Mouse (Mus musculus): ENCODE data around the gene Aldh3a1.

Gene Aldh3a1

DNA sequence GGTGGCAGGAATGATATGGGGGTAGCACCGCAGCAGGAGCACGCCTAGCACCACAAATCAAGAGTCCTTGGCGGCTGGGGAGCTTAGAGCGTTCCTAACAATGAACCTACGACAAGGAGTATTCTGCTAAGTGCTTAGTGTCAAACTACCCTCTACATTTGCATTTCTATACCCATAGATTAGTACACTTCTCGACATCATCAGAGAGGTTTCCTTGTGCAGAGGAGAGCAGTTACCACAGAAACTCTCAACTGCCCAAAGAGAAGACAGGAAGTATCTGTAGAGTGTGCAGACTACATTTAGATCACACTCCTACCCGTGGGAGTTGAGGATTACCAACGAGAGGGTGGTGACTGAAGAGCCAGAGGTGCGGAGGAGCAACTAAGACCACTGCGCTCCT lies 44.4 kb downstream of the Aldh3a1 start:
- no peak for DNase-seq

- no peak for DNase-seq
Observed at GRCm38 (mm10) chr11:61252807-61253206, 45.5 kb downstream of the Aldh3a1 start.

DNA sequence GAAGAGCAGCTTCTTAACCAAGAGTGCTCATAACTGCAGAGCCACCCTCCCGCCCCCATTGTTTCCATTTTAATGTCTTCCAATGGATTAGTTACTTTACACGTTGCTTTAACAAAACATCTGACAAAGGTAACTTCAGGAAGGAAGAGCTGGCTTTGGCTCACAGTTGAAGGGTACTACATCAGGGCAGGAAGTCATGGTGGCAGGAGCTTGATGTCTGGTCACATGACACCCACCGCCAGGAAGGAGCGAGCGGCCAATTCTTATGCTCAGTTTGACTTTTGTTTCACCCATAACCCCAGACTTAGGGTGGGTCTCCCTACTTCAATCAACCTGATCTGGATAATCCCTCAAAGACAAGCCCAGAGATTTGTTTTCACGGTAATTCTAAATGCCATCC lies 51.8 kb downstream of the Aldh3a1 start:
- DNase-seq = no peak

DNA sequence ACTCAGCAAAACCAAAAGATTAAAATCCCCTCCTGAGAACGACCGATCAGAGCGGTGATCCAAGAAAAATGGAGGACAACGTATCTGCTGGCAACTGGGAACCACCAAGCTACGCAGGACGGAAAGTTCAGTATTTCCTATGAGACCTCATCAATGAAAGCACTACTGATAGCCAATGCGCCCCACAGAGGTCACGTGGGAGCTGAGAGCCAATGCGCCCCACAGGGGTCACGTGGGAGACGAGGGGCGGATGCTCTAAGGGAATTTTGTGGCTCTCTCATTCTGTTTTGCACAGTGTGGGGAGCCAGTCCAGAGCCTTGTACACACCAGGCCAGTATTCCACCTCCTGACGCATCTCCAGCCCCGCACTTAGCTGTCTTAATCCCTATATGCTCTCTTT lies 55.2 kb downstream of the Aldh3a1 start:
- DNase-seq = no peak

- DNase-seq = no peak
Observed at GRCm38 (mm10) chr11:61263841-61264240, 56.5 kb downstream of the Aldh3a1 start.

DNA sequence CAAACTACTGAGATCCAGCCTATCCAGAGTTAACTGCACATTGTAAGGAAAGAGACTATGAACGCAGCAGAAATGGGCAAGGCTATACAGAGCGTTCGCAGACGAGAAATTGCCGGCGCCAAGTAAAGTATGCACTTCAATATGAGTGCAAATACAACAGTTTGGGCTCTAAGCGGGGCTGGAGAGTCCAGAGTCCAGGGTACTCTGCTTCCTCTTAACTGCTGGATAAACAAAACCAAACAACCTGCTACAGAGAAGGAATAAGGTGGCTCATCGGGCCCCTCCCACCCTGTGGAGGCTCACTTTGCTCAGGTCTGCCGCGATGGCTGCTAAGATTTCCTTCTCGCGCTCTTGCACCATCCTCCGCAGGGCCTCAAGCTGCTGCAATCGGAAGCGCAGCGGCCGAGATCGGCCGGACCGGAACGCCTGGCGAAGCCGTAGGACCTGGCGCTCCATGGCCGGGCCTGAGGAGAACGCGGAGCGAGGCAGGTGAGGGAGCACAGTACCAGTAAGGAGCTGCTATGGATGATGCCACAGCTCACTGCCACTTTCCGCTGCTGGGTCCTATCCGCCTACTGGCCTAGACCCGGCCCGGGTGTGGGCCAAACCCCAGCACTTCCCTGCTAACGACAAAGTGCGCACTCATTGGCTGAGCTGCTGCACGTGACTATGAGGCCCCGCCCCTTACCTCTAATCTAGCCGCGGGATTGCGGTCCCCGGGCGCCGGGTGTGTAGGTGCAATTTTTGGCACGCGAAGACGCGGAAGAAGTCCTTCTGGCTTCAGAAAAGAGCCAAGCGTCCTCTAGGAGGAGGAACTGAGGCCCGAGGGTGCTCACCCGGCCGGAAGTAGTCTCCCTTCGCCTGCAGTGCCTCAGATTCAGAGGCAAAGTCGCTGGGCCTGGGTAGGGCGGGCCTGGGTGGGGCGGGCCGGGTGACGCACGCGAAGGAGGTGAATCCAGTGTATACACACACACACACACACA lies 59.5 kb downstream of the Aldh3a1 start, which contains the start of gene Aldh3a2:
TSS of gene Aldh3a2 (minus strand) at position 914 of the 983 bp plus-strand sequence.
- DNase-seq = peak; percentile 96

All from embryo, embryonic 11 days (tissue).